Mouse (Mus musculus) liver, embryonic 15.5 days (tissue): Measurements from ENCODE around the gene Ugcg. TPM values are rescaled to one million over a fixed set of nuclear protein-coding genes. Genes with fewer than 3 reads are reported as not detected.

Experiments
- ATAC-seq: fragments of 200-750 bp; cut with Nextera tagmentation; 2 replicates; pipeline ENCODE4 v1.8.0; 2017; ENCODE audit warnings: moderate number of reproducible peaks, mild to moderate bottlenecking, moderate library complexity; ENCODE audit not compliant: insufficient read depth
- H3K27ac ChIP-seq: fragments of 300-500 bp; sonication (generic); replicated peaks from 2 replicates; pipeline ENCODE4 v1.5.1; 2015; ENCODE audit warnings: mild to moderate bottlenecking, inconsistent platforms
- H3K27me3 ChIP-seq: fragments of 300-500 bp; sonication (generic); 2 replicates; pipeline ENCODE4 v1.6.1; 2015; ENCODE audit warnings: mild to moderate bottlenecking, inconsistent platforms
- H3K36me3 ChIP-seq: fragments of 300-500 bp; sonication (generic); replicated peaks from 2 replicates; pipeline ENCODE4 v1.6.1; 2015; ENCODE audit warnings: moderate library complexity, mild to moderate bottlenecking, inconsistent platforms
- H3K4me1 ChIP-seq: fragments of 300-500 bp; sonication (generic); replicated peaks from 2 replicates; pipeline ENCODE4 v1.6.1; 2015; ENCODE audit warnings: inconsistent platforms
- H3K4me2 ChIP-seq: fragments of 300-500 bp; sonication (generic); 2 replicates; pipeline ENCODE4 v1.6.1; 2015; ENCODE audit warnings: moderate library complexity, mild to moderate bottlenecking, inconsistent platforms
- H3K4me3 ChIP-seq: fragments of 300-500 bp; sonication (generic); replicated peaks from 2 replicates; pipeline ENCODE4 v1.5.1; 2015; ENCODE audit warnings: mild to moderate bottlenecking, inconsistent platforms
- H3K9ac ChIP-seq: fragments of 300-500 bp; sonication (generic); 2 replicates; pipeline ENCODE4 v1.6.1; 2015; ENCODE audit warnings: moderate library complexity, mild to moderate bottlenecking, inconsistent platforms
- H3K9me3 ChIP-seq: fragments of 300-500 bp; sonication (generic); replicated peaks from 2 replicates; pipeline ENCODE4 v1.6.1; 2016; ENCODE audit warnings: inconsistent platforms
- WGBS: fragments of 180-500 bp; shearing (Covaris S2); methylation state at CpG from one replicate; pipeline ENCODE4 v1.1.7; 2015; ENCODE audit warnings: mixed read lengths; ENCODE audit not compliant: insufficient replicate concordance; 5-methylcytosine and 5-hydroxymethylcytosine counted together
- polyA plus RNA-seq: library from polyadenylated mRNA; unstranded; fragments of >200 nt; fragmentation: Nextera tagmentation; extraction: Ambion mirVana; gene quantifications from 2 replicates; pipeline ENCODE4 v1.2.1, GENCODE M21; 2015

Gene Ugcg
- polyA plus RNA-seq, 1 experiment from 2014 or later = 5.0 TPM

DNA sequence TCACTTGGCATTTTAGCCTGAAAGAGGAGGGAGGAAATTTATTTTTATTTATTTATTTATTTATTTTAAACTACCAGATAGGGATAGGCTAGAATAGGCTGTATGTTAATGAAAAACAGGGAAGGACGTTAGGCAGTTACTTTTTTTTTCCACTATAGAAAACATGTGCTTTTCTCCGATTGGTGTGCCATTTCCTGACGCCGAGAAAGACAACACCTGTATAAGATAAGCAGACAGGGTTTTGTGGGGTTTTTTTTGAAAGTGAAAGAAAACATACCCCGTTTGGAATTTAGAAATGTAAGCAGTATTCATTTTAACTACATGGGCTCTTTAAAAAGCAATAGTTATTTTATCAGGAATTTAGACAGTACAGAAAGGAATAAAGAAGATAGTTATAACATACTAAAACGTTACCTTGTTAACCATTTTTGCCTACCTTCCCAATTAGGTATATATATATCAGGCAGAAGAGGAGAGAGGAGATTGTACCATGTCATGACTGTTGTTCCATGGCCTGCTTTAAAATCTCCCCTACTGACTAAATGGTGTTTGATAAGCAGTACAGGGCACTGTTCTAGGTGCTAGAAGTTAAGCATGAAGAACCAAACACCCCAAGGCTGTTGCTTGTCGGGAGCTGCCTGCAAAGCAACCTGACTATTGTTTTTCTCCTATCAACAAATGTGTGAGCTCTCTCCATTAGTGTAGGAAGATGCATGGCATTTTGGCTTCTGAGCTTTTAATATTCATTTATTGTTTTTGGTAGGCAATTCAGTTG, 1.8 kb downstream of the Ugcg start:
- ATAC-seq = no peak
- no peaks in the 10 kb centered on the region for H3K27me3 ChIP-seq
- no peaks in the 10 kb centered on the region for H3K9me3 ChIP-seq
- peak overlapping the region; percentile 98 for H3K9ac ChIP-seq
- peak overlapping the region; percentile 93 for H3K27ac ChIP-seq
- H3K4me1 ChIP-seq = peaks cover 68% of the 10 kb centered on the region
- H3K36me3 ChIP-seq = no peaks in the 10 kb centered on the region
- 9% methylated on average over 7 of the region's 7 CpGs for WGBS
- H3K4me2 ChIP-seq = peak overlapping the region; percentile 89
- peak overlapping the region; percentile 99 for H3K4me3 ChIP-seq

DNA sequence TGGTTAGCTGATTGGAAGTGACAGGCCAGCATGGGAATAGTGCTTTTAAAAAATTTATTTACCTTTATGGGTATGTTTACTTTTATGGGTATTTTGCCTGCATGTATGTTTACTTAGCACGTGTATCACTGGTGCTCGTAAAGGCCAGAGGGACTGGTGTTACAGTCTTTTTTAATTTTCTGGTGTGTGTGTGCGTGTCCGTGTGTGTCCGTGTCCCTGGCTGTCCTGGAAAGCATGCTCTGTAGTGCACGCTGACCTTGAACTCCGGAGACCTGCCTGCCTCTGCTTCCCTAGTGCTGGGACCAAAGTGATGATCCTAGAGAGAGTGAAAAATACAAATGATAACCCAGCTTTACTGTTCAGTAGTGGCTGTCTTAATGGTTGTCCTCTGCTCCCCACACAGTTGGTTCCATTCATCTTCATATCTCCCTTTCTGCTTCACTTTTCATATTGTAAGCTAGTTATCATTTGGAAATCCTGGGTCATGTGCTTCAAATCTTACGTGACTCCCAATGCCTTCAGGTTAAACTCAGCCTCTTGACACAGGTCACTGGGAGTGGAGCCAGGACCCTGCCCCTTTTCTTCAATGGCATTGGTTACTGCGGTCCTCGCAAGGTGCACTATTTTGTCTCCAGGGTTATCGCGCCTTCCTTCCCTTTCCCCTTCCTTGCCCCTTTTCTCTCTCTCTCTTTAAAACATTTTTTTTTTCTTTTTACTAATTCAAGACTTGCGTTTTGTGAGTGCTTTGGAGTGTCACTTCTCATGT, 5.9 kb downstream of the Ugcg start:
- Histone ChIP-seq H3K36me3 (0 out of 2 replicates have a peak, but pooled peaks cover 4% of the 10 kb centered on the region), H3K9me3 (no peaks in the 10 kb centered on the region), H3K4me2 (peak overlapping the region; percentile 44), H3K27me3 (no peaks in the 10 kb centered on the region), H3K9ac (peak overlapping the region; percentile 28; the same call in 1 of the 2 replicates), H3K4me1 (peaks cover 87% of the 10 kb centered on the region), H3K4me3 (no peak overlapping the region), H3K27ac (peak overlapping the region; percentile 69)
- ATAC-seq = no peak
- 62% methylated on average over 13 of the region's 13 CpGs for WGBS

DNA sequence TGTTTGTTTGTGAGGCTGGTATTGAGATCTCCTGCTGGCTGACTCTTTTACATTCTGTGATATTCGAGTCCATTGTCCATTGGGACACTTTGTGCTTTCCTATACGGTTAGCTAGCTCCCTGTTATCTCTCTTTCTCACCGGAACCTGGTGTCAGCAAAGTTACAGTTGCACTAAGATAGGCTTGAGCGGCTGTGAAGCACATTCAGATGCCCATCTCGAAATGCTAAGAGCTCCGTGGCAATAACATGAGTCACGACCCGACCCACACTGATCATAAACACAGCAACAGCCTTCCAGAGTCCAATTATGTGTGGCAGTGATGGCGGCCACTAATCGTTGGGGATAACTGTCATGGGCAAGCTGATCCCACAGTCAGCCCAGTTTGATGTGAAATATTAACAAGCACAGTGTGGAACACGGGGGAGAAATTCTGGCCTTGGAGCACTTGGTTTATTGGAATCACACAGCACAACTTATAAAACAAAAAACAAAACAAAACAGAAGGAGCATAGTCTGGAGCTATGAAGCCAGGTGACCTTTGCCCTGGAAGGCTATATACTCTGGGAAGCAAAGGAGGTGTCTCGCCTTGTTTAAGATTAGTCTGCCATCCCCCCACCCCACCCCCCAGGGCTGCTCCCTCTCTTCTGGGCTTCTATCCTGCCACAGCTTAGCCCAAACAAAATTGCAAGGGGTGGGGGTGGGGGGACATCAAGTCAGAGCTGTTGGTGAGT, 7.5 kb downstream of the Ugcg start:
- Histone ChIP-seq H3K27ac (peak overlapping the region; percentile 83), H3K27me3 (no peaks in the 10 kb centered on the region), H3K9me3 (no peaks in the 10 kb centered on the region), H3K9ac (peak overlapping the region; percentile 46), H3K4me3 (peak overlapping the region; percentile 25), H3K4me1 (peaks cover 91% of the 10 kb centered on the region), H3K36me3 (0 out of 2 replicates have a peak, but pooled peaks cover 4% of the 10 kb centered on the region), H3K4me2 (peak overlapping the region; percentile 71)
- WGBS = 10% methylated on average over 12 of the region's 12 CpGs
- ATAC-seq = peak; percentile 78

DNA sequence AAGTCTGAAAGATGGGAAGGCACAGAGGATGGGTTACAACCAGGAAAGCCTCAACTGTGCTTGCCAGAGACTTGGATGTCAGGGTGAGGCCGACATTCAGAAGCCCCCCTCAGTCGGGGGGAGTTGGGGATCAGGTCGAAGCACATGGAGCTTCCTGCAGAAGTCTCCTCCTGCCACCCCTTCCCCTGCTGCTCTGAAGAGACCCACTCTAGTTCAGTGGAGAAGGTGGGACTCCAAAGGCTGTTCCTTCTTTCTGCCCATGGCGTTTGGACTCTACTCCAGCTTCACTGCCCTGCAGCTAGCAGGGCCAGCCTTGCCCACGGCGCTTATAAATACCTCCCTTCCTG, 8.0 kb downstream of the Ugcg start:
- H3K27ac ChIP-seq = peak overlapping the region; percentile 83
- H3K36me3 ChIP-seq = 0 out of 2 replicates have a peak, but pooled peaks cover 4% of the 10 kb centered on the region
- H3K9me3 ChIP-seq = no peaks in the 10 kb centered on the region
- H3K4me3 ChIP-seq = peak overlapping the region; percentile 25
- H3K27me3 ChIP-seq = no peaks in the 10 kb centered on the region
- 33% methylated on average over 6 of the region's 6 CpGs for WGBS
- peaks cover 91% of the 10 kb centered on the region for H3K4me1 ChIP-seq
- peak overlapping the region; percentile 46; the same call in 1 of the 2 replicates for H3K9ac ChIP-seq
- ATAC-seq = no peak
- H3K4me2 ChIP-seq = peak overlapping the region; percentile 71

DNA sequence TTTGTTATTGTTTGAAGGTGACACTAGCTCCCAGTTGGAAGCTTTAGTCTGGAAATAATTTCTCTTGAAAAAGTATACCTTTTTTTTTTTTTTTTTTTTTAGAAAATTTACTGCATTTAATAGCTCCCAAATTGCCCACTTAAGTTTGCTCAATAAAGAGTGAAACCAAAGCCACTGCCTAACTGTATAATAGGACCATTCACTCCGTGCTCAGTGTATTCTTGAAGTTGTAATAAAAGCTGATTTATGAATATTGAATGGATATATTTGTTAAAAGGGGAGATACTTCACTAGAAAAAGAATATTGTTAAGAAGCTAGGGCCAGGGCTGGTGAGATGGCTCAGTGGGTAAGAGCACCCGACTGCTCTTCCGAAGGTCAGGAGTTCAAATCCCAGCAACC, 8.4 kb downstream of the Ugcg start:
- no peak for ATAC-seq
- WGBS = 74% methylated on average over 3 of the region's 3 CpGs
- peak overlapping the region; percentile 71 for H3K4me2 ChIP-seq
- peaks cover 92% of the 10 kb centered on the region for H3K4me1 ChIP-seq
- H3K9ac ChIP-seq = peak overlapping the region; percentile 46; the same call in 1 of the 2 replicates
- H3K27me3 ChIP-seq = no peaks in the 10 kb centered on the region
- H3K9me3 ChIP-seq = no peaks in the 10 kb centered on the region
- H3K27ac ChIP-seq = peak overlapping the region; percentile 83
- 0 out of 2 replicates have a peak overlapping the region, but pooled peaks have one; percentile 25 for H3K4me3 ChIP-seq
- 0 out of 2 replicates have a peak, but pooled peaks cover 4% of the 10 kb centered on the region for H3K36me3 ChIP-seq

DNA sequence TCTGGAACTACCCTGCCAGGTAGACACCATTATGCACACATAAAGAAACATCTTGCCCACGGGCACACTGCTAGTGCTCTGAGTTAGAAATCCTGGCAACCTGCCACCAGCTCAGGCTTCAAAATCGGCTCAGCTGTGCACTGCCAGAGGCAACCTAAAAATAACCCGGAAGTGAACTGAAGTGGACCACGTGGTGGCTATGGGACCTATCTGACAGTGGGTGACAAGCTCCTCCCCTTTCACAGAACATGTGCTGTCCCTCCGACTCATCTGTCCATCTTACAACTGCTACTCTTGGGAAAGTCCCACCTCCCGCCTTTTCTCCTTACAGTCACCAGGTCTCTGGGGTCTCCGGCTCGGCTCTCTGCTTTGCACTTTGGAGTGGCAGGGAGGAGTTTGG, 10.3 kb downstream of the Ugcg start:
- WGBS = 26% methylated on average over 8 of the region's 8 CpGs
- Histone ChIP-seq H3K27me3 (no peaks in the 10 kb centered on the region), H3K36me3 (0 out of 2 replicates have a peak, but pooled peaks cover 4% of the 10 kb centered on the region), H3K9ac (no peak overlapping the region), H3K4me3 (no peak overlapping the region), H3K27ac (peak overlapping the region; percentile 10; the same call in 1 of the 2 replicates), H3K9me3 (no peaks in the 10 kb centered on the region), H3K4me2 (peak overlapping the region; percentile 27; the same call in 1 of the 2 replicates), H3K4me1 (peaks cover 86% of the 10 kb centered on the region)
- 0 out of 2 replicates have a peak, but pooled peaks have one; percentile 31 for ATAC-seq

DNA sequence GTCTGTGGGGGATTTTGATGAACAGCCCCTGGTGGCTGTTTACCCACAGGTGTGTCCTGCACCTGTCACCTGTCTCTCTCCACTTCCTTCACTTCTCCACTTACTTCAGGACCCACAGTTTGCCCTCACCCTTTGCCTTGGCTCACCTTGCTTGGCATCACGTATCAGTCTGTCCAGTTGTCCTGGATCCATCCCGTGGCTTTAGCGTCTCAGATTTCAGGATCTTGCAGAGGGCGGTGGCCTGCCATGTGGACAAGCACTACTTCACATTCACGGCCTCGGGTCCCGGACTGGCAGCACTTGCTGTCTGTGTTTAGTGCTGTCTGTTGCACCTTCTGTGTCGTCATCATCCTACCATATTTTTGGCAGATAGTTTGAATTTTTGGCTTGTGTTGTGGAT, 10.7 kb downstream of the Ugcg start:
- Histone ChIP-seq H3K27me3 (no peaks in the 10 kb centered on the region), H3K4me1 (peaks cover 86% of the 10 kb centered on the region), H3K4me2 (peak overlapping the region; percentile 27; the same call in 1 of the 2 replicates), H3K9ac (no peak overlapping the region), H3K4me3 (no peak overlapping the region), H3K9me3 (no peaks in the 10 kb centered on the region), H3K36me3 (0 out of 2 replicates have a peak, but pooled peaks cover 4% of the 10 kb centered on the region), H3K27ac (peak overlapping the region; percentile 10; the same call in 1 of the 2 replicates)
- no peak for ATAC-seq
- WGBS = 54% methylated on average over 8 of the region's 8 CpGs

DNA sequence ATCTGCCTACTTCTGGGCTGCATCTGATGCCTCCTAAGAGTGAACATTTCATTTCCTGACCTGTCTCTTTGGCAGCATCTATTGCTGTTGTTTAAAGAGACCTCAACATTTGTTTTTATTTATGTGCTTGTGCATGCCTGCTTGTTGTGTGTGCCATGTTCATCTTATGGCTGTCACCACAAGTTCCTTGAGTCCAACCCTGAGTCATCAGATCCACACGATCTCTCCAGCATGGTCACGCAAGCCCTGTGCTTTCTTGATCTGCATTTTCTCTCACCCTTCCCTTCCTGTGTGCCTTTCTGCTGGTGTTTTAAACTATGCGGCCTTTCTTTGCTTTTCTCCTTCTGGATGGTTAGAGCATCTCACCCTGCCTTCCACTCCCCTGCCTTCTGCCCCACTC, 11.6 kb downstream of the Ugcg start:
- Histone ChIP-seq H3K27ac (no peak overlapping the region; the same call in 1 of the 2 replicates), H3K9ac (no peak overlapping the region), H3K9me3 (no peaks in the 10 kb centered on the region), H3K4me3 (no peak overlapping the region), H3K36me3 (0 out of 2 replicates have a peak, but pooled peaks cover 4% of the 10 kb centered on the region), H3K27me3 (no peaks in the 10 kb centered on the region), H3K4me2 (no peak overlapping the region), H3K4me1 (peaks cover 88% of the 10 kb centered on the region)
- 54% methylated on average over 3 of the region's 3 CpGs for WGBS
- ATAC-seq = no peak

DNA sequence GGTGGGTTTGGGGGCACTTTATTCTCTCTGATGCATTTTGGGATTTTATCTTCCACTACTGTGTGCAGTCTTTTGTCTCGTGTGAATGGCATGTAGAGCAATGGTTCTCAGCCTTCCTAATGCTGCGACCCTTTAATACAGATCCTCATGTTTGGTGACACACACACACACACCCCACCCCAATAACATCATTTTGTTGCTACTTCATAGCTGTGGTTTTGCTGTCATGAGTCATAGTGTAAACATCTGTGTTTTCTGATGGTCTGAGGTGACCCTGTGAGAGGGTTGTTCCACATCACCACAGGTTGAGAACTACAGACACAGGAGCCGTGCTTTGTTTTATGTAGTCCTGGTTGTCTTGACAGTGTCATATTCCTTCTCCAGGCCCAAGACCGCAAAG, 15.6 kb downstream of the Ugcg start:
- Histone ChIP-seq H3K27ac (0 out of 2 replicates have a peak overlapping the region, but pooled peaks have one; percentile 25), H3K9ac (no peak overlapping the region), H3K4me2 (no peak overlapping the region), H3K4me3 (no peak overlapping the region), H3K27me3 (no peaks in the 10 kb centered on the region), H3K4me1 (peaks cover 70% of the 10 kb centered on the region), H3K36me3 (peaks cover 23% of the 10 kb centered on the region), H3K9me3 (no peaks in the 10 kb centered on the region)
- ATAC-seq = no peak
- WGBS = 49% methylated on average over 4 of the region's 4 CpGs

DNA sequence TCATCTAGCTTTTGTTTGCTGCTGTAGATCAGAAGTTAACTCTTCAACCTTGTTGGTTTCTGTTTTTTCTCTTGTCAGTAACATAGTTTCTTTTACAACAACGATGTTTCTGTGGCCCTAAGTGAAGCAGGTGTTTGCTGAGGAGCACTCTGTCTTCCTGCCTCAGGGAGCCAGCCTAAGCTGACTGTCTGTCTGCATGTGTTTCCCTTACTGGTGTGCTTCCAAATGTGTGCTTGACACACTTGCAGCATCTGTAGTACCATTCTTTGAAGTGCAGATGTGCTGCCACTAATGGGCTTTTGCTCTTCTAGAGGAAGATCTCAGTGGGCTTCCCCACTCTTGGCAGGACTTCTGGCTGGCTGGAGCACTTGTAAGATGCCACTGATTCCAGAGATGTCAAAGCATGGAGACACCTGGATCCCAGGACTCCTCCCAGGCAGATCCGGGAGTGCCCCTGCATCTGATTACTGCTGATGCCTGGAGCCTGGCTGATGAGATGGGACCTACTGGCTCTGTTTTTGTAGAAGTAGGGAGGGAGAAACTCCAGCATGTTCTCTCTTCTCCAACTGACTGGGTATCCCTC, 16.8 kb downstream of the Ugcg start:
- 38% methylated on average over 2 of the region's 2 CpGs for WGBS
- H3K27ac ChIP-seq = peak overlapping the region; percentile 46; the same call in 1 of the 2 replicates

More for the DNA sequence above, 16.8 kb downstream of the Ugcg start:
- Histone ChIP-seq H3K27me3 (no peaks in the 10 kb centered on the region), H3K4me2 (peak overlapping the region; percentile 27), H3K4me1 (peaks cover 62% of the 10 kb centered on the region), H3K4me3 (no peak overlapping the region), H3K9ac (0 out of 2 replicates have a peak overlapping the region, but pooled peaks have one; percentile 15), H3K36me3 (peaks cover 33% of the 10 kb centered on the region), H3K9me3 (no peaks in the 10 kb centered on the region)
- ATAC-seq = peak; percentile 4; the same call in 1 of the 2 replicates
